Mouse (Mus musculus): ENCODE measurements at regions not wholly inside any gene's neighbourhood (a gene's known extent, or its start where the extent isn't known, plus 50 kb on each side); places are given as distances from the start of the nearest gene placed in this dataset.
A peak's percentile ranks its signal among the peaks of the same experiment; 100 is the strongest.

DNA sequence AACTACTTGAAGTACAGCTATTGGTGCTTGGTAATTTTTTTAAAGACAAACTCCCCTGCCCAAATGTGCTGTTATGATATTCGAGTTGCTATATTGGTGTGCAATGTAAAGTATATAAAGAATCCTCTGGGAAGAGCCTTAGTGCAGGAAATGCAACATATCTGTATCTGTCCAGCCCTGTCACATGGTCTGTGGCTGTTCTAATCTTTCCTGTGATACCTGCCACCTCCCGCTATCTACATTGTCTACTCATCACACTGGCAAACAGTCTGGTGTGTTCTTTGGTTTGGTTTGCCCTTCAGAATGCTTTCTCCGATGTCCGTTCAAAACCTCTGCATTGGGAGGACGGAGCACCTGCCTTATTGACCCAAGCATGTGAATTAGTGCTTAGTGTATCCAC, 262.6 kb upstream of the Atp2b1 start:
- no peak for DNase-seq (ENCODE audit: low spot score)

DNA sequence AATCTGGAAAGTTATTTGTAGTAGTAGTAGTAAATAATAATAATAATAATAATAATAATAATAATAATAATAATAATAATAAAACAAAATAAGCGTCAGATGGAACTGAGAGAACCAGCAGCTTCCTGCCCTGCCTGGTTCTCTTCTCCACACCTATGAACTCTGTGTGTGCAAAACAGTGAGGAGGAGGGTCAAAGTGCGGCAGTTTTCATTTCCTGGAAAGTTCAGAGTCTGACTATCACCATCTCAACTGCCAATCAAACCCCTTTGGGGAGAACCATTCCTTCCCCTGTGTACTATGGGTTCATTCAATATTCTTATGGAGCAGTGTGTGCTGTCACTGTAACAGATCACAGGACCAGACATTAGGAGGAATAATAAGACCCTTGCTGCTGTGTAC, 262.1 kb upstream of the Atp2b1 start:
- DNase-seq (ENCODE audit: low spot score) = no peak

DNA sequence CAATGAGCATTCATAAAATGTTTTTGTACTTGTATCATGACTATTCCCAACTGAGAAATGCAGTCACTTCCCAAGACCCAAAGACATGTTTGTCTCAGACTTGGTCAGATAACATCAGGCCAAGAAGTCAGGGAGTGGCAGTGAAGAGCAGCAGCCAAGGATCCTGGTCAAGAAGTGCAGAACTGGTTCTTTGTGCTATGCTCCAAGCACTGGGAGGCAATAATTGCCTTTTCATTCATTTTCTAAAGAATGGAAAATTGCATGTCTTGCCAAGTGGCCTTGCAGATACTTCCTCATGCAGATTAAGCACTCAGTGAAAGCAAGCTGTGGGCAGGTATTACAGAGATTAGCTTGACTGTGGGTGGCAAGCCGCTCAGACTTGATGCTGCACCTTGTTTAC, 253.5 kb upstream of the Atp2b1 start:
- no peak for DNase-seq (ENCODE audit: low spot score)

DNA sequence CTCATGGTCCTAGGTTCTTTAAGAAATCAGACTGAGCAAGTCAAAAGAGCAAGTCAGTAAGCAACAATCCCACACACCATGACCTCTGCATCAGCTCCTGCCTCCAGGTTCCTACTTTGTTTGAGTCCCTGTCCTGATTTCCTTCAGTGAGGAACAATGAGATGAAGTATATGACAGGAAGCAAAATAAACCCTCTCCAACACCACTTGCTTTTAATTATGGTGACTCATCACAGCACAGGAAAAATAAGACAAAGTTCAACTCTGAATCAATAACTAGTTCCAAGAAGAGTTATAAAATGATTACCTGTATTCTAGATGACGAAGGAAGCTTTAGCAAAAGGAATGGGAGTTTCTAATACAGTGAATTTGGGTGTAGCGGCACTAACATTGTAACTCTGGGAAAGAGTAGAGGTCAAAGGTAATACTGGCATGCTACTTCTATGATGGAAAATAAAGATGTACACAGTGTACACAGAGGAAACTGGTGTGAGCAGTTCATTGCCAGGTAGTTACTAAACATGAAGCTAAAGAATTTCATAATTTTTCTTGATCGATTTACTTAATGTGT, 248.2 kb upstream of the Atp2b1 start:
- DNase-seq (ENCODE audit: low spot score) = no peak

DNA sequence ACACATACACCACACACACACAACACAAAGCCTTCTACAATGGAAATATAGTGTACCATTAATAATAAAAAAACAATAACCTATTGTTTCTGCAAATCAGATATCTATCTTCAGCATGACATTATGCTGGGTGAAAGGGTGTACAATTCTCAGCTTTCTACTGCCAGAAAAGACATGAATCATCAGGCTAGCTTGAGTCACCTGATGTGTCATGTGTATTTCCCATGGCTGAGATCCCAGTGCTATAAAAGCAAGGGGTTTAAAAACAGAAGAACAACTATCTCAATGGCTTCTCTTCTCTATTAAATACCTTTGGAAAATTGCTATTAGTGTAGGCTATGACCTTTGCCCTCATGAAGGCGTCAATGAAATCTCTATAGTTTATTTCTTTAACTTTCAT, 246.5 kb upstream of the Atp2b1 start:
- no peak for DNase-seq (ENCODE audit: low spot score)

DNA sequence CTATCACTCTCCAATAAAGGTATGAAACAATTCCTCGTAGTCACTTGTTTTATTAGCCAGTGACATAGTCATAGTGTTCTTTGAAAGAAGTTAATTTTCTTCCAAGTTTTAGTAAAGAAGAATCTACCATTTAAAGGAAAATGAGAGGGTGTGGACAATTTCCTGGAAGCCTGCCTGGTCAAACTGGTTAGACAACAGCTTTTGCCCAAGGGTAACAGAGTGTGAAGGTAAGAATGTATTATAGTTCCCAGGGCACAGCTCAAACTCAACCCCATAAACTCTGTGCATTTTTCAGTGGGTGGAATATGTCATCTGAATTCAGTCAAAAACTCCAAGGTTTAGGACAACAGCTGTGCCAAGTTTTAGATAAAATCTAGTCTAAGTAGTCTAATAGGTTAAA, 240.1 kb upstream of the Atp2b1 start:
- no peak for DNase-seq (ENCODE audit: low spot score)

DNA sequence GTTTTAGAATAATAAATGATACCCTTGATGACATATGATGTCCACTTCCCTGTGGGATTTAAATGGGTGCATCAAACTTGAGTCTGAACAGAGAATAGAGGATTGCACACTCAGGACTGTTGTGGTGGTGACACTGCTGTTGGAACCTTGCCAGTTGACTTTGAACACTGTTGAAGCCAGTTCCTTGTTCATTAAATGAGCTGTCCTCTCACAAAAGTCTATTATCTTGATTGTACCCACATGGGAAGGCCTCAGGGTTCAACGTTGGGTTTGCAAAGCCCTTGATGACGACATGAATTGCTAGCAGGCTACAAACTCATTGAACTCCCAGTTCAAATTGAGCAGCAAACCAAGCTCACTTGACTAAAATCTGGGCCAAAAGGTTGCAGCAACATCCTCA, 237.3 kb upstream of the Atp2b1 start:
- no peak for DNase-seq (ENCODE audit: low spot score)

DNA sequence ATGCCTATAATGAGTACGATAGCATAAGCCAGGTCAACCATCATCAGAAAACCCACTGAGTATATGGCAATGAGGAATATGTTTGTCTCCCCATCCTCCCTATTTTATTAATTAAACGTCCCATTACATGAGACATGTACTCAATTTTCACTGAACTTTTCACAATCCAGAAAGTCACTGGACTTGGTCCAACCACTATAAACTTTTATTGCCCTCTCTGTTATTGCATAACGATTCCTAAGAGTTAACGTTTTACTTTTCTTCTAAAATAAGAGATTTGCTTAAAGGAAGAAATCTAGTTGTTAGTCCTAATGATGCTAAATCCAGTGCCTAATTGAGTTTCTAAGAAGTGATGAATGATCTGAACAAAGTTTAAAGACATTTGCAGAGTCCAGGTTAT, 236.0 kb upstream of the Atp2b1 start:
- no peak for DNase-seq (ENCODE audit: low spot score)

DNA sequence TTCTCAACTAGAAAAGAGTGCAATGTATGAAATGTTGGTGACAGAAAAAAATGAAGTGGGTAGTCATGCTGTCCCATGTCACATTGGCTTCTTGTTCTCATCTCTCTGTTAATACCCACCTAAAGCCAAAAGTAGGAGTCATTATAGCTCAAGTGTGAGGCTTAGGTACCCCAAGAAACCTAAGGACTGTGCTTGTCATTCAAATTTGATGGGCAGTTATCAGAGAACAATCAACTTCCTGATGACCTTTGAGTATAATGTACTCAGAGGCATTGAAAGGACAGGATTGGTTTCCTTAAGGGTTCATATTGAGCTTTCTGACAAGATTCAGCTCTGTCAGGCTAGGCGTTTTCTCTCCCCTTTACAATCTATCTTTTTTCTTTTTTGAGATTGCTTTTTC, 231.8 kb upstream of the Atp2b1 start:
- no peak for DNase-seq (ENCODE audit: low spot score)

DNA sequence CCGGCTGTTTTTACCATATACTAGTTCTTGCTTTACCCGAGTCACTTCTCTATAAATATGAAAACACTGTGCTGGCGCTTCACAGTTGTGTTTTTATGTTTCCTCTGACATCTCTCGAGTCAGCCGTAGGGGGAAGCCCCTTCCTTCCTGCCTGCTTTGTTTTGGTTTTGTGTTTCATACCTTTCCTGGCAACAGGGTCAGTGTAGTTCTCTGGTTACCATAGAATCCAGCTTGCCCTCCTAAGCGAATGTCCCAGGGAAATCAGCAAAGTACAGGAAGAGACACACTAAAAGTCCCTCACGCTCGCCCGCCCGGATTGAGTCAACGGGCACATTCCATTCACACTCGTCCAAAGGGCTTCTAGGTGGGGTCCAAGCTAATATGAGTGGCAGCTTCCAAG, 230.0 kb upstream of the Atp2b1 start:
- peak; percentile 15 for DNase-seq (ENCODE audit: low spot score)

DNA sequence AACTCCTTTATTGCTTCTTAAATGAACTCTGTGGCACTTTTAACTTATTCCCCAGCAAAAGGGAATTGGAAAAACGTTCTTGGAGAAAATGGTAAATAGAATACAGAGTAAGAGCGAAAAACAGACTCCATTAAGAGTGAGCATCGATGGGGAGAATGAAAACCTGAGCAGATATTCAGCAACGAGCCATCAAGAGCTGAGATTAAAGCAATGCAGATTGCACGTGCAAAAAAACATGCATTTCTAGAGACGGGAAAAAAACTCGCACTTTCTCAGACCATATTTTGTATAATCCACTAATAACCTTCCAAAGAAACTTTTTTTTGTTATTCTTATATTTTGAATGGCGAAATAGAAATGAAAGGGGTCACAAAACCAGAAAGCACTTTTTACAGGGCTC, 229.5 kb upstream of the Atp2b1 start:
- DNase-seq (ENCODE audit: low spot score) = no peak

DNA sequence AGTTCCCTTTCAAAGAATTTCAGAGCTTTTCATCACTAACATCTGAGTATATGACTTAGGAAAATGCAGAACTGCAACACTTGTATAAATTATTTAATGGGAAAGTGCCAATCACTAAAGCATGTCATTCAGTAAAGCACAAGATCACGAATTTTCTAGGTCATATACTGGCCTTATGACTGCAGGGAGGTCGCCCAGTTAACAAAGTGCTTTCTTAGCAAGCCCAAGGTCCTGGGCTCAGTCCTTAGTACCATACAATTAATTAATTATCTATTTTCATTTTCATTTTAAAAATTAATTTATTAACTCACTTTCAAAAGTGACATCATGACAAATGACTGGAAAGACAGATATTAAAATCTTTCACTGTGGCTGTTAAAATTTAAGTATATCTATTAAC, 228.5 kb upstream of the Atp2b1 start:
- DNase-seq (ENCODE audit: low spot score) = no peak

DNA sequence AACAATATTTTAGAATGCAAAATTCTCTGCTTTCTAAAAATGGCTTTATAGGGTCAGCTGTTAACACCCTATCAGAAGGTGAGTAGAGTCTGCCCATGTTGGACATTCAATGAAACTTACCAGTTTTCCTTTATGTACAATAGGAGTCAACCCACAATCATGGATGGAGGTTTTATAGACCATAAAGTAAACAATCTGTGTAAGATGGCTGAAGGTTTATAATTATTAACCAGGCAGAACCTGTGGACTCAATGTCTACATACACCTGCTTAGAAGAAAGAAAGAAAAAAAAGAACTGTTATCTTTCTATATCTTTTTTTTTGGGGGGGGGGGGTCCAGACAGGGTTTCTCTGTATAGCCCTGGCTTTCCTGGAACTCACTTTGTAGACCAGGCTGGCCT, 227.8 kb upstream of the Atp2b1 start:
- no peak for DNase-seq (ENCODE audit: low spot score)

DNA sequence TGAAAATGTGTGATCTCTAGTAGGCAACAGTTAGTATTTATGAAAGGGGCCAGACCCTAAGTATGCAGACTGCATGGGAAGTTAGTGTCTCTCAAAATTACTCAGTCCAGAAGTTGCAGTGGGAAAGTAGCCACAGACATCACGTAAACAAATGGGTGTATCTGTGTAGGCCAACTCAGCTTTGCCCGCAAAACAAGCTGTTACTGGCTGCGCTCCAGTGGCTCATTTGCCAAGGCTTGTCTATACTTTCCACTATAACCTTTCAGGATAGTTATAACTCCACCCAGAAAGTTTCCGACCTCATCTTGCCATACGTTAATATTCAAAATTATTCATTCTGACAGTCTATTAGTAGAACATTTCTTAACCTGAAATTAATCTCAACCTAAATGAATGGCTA, 222.4 kb upstream of the Atp2b1 start:
- no peak for DNase-seq (ENCODE audit: low spot score)

DNA sequence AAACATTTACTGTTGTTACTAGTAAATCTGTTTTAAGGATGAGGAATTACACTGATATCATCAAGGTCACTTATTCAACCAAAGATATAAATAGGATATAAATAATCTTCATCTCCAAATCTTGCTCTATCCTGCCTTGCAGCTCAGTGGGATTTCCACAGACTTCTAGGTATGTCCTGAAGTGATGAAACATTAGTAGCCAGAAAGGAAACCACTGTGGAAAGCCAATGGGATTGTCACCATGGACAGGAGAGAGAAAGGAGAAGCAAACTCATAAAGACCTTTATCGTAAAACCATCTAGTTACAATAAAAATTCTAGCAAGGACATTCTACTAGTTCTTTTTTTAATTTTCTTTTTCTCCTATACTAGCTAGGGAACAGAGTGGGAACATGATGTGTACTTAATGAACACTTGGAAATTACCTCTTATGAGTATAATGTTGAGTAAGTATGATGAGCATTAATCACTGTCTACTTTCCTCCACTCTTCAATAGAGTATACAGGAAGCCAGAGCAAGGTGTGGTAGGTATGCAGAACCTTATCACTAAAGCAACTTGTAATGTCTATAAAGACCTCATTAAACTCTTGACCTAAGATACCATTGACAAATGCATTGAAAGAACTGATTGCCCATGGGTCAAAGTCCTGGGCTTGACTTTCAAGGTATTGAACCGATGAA, 219.4 kb upstream of the Atp2b1 start:
- no peak for DNase-seq (ENCODE audit: low spot score)

DNA sequence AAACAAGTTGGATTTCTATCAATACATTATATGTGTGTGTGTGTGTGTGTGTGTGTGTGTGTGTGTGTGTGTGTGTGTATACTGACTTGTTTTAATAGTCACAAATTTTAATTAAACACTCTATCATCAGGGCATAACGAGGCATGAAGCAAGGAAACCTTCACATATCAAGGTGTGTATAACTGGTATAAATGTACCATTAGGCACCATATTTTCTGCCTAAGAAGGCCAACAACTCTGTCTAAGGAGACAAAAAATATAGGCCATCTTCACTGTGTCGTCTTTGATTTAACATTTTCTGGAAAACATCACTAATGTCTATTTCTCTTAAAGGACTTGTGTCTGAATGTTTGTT, 218.9 kb upstream of the Atp2b1 start:
- no peak for DNase-seq (ENCODE audit: low spot score)

DNA sequence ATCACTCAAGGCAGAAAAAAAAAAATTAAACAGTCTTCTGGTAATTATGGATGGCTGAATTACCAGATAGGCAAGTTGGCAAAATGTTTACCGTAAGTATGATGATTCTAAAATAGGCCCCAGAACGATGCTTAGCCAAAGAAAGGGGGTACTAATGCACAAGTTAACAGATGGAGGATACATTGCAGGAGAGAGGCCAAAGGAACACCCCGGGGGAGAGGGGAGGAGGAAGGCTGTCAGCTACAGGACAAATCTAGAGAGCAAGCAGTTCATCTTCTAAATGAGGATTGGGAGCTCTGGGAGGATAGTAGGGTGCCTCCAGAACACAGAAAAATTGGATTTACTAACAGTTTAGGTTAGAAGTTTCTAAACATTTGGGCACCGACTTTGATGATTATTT, 216.3 kb upstream of the Atp2b1 start:
- no peak for DNase-seq (ENCODE audit: low spot score)

DNA sequence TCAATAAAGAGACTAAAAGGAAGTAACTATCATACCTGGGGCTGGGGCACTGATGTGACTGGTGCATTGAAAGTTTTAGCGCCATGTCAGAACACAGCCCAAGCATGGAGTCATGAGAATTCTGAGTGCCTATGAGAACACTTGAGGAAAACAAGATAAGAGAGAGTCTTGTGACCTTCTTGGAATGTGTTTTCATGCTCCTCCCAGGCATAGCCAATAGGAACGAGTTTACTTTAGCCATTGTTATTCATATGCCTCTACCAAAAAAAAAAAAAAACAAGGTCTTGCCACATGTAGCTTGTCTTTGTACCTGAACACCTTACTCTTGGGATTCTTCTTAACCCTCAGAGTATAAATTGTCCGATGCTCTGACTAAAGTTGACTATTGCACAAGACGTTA, 214.6 kb upstream of the Atp2b1 start:
- DNase-seq (ENCODE audit: low spot score) = no peak

DNA sequence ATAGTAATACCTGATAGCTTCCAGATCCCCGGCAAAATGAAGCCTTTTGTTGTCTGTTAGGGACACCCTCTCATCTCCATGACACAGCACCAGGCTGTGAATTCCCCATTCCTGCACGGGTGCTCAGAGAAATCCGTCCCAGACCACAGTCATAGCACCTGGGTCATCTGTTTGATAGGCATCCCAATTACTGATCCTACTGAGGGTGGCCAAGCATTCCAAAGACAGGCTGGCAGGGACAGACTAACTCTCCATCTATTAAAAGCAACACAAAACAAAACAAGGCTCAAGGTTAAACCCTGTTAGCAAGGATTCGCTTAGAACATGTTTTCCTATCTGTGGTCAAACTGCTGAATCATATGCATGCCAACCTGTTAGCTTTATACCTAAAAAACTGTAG, 213.8 kb upstream of the Atp2b1 start:
- no peak for DNase-seq (ENCODE audit: low spot score)

DNA sequence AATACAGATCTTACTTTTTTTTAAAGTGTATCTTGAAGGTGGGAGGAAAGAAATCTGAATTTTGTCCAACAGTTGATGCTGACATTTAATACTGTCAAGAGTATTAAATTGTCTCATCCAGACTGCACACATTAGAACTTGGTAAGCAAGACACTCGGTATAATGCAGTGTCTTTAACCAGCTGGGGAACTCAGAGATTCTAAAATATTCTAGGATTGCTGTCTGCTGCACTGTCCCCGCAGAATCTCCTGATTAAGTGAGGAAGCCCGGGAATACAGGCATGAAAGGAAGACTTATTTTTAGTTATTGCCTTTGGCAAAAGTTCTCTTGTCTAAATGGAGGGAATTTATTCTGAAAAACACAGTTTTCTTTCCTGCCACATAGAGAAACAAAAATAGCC, 212.9 kb upstream of the Atp2b1 start:
- DNase-seq (ENCODE audit: low spot score) = no peak

DNA sequence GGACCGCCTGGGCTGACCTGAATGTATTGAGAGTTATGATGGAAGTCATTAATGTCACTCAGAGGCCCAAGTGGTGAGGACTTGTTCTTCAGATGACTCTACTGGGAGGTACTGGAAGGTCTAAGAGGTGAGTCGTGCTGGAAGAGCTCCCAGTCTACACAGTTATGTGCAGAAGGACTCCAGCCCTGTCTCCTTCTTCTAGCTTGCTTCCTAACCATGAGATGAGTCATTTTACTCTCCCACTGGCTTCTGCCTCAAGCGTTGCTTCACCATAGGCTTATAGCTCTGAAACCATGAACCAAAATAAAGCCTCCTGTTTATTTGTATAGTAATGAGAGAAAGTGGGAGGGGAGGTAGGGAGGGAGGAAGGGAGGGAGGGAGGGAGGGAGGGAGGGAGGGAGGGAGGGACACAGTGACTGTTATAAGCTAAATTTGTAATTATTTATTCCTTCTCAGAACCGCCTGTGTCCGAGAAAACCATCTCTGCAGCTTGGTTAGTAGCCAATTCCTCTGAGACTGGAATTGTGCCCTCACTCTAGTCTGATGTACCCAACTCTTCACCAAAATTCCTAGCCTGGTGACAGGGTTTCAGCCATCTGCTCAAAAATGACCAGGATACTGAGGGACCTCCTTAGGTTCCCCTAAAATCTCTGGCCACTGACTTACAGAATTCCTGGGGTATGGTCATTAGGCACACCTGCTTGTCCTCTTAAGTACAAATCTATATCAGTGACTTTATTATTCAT, 211.6 kb upstream of the Atp2b1 start:
- no peak for DNase-seq (ENCODE audit: low spot score)

DNA sequence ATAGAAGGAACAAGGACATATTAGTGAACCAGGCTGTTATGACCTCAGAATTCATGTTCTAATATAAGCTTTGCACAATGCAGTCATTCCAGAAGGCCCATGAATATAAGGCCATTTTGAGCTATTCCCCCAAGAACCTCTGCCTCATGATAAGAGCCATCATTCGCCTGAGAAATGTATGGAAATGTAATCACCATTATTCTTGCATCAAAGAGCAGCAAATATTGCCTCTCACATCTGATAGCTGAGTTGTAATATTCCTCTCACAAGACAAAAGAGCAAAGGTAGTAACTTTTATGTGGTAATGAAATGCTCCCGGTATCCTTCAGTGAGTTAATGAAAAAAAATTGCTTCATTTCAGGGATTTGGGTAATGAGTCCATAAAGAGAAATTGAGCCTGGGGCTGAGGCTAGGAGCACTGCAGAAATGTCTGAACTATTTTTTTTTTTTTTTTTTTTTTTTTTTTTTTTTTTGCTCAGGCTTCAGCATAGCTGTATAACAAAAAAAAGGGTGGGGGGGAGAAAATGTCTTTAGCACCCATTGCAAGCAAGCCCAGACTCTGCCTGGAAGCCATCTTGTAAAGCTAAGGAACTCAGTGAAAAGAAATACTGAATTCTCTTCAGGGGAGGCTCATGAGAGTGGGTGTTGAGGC, 210.4 kb upstream of the Atp2b1 start:
- no peak for DNase-seq (ENCODE audit: low spot score)

DNA sequence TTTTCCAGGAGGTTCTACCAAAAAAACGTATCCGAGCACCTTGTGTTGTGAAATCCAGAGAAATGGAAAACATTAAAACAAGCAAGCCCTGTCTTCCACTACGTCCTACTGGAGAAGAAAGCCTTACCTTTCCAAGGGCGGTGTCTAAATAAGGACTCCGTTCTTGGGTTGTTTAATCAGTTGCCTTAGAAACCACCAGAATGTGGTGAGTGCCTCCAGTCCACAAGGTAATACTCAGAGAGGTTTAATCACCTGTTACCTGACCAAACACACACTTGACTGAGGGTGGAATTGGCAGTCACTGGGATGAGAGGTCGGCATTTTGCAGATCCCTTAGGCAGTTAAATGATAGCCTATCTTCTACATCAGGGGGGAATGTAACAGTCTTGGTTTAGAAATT, 209.6 kb upstream of the Atp2b1 start:
- no peak for DNase-seq (ENCODE audit: low spot score)

Measured in spleen, adult 12 weeks (tissue).